Mouse (Mus musculus): ENCODE data around the gene Kcnn4.
"Not testable (repeated sequence)": the region's sequence is repeated elsewhere in the genome, so short reads cannot be mapped to it uniquely, and the experiment has no call there.

Gene Kcnn4

DNA sequence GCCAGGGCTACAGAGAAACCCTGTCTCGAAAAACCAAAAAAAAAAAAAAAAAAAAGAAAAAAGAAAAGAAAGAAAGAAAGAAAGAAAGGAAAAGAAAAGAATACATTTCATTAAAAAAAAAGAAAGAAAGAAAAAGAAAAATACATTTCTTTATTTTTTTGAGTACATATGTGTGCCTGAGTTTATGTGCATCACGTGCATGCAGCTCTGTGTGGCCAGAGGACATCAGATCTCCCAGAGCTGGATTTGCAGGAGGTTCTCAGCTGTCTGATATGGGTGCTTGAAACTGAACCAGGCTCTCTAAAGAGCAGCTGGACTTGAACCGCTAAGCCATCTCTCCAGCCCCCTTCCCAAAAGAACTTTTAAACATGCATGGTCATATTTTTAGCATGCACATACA, 24.0 kb downstream of the Kcnn4 start:
- no peak for DNase-seq

DNA sequence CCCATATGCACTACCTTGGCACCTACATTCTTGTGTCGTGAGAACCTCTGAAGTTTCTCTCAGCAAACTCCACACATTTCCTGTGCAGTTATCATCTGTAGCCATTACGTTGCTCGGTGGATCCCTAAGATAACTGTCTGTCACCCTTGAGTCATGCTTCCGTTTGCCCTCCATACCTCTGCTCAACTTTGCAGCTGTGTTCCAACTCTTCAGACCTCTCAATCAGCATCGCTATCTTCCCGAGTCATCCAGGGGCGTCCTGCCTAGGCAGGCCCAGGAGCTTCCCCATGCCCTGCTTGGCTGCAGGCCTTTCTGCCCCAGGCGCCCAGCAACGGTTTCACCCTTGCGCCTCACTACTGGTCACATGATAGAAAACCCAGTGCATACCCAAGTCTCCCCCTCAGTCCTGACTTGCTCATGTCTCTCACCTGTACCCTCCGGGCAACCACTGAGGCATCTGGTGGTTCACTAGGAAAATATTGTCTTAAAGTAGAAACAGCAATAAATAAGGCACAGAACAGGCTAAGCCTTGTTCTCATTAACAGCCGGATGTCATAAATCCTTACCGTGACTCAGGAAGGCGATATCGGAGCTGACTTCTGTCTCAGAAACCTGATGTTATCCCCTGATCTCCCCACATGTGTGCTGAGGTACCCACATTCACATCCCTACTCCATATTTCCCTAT, 24.6 kb downstream of the Kcnn4 start:
- DNase-seq: no peak

GRCm38 (mm10) chr7:24396832-24397231, 26.8 kb downstream of the Kcnn4 start:
- DNase-seq: no peak

- DNase-seq: no peak
Observed at GRCm38 (mm10) chr7:24398364-24398913, 28.4 kb downstream of the Kcnn4 start.

DNA sequence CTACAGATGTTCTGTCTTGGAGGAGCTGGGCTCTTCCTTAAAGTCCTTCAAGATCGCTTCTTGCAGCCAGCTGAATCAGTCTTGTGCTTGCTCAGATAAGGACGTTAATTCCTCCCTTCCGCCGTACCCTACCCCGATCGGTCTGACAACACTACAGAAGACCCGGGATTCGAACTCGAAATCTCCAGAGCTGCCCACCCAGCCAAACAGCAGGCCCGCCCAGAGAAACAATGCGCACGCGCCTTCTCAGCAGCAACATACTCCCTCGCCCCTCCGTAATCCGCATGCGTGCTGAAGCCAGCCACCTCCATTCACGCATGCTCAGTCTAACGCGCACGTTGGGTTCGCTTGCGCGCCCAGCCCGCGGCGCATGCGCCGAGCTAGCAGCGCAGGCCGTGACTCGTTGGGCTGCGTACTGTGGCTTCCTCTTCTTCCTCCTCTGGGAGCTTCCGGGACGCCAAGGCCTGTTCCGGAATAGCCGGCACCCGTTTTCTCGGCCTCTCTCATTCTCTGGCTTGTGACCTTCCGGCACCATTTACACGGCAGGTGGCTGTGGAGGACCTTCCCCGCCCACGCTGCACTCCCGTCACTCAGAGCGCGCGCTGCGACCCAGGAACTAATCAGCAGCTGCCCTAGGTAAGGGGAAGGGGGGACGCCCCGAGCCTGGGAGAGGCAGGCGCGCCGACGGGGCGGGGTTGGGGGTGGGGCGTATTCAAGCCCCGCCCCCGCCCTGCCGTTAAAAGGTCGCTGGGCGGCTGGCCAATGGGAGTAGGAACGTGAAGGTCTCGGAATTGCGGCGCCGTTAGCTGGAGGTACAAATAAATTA, 29.4 kb downstream of the Kcnn4 start, which contains the start of gene Smg9:
TSS of gene Smg9 (plus strand) at position 364 of the 826 bp plus-strand sequence.
- DNase-seq: peak; percentile 98

- no peak for DNase-seq
Observed at GRCm38 (mm10) chr7:24400082-24400452, 30.0 kb downstream of the Kcnn4 start.

- not testable (repeated sequence) for DNase-seq
Observed at GRCm38 (mm10) chr7:24400489-24400888, 30.4 kb downstream of the Kcnn4 start.

DNA sequence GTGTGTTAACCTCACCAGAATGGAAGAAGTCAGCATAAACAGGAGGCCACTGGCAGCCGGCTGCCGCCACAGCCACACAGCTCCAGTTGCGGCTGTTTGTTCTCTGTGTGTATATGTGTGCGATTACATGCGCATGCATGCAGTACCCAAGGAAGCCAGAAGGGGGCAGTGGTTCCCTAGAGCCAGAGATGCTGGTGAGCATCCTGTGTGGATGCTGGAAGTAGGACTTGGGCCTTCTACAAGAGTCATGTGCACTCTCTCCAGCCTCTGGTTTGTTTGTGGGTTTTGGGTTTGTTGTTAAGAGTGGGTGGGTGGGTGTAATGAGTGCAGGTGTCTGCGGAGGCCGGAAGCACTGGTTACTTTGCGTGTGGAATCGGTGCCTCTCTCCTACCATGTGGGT, 32.8 kb downstream of the Kcnn4 start:
- DNase-seq: no peak

DNA sequence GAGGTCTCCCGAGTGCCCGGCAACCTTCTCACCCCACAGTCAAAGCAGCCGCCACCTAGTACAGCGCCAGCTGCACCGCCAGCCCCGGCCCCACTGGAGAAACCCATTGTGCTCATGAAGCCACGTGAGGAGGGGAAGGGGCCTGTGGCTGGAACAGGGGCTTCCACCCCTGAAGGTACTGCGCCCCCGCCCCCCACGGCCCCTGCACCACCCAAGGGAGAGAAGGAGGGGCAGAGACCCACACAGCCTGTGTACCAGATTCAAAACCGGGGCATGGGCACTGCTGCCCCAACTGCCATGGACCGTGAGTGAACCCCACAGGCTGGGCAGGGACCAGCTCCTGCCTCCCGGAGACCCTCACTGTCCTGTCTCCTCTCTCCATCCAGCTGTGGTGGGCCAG, 35.6 kb downstream of the Kcnn4 start:
- no peak for DNase-seq

GRCm38 (mm10) chr7:24406528-24407344, 36.7 kb downstream of the Kcnn4 start:
- DNase-seq: peak; percentile 59

DNA sequence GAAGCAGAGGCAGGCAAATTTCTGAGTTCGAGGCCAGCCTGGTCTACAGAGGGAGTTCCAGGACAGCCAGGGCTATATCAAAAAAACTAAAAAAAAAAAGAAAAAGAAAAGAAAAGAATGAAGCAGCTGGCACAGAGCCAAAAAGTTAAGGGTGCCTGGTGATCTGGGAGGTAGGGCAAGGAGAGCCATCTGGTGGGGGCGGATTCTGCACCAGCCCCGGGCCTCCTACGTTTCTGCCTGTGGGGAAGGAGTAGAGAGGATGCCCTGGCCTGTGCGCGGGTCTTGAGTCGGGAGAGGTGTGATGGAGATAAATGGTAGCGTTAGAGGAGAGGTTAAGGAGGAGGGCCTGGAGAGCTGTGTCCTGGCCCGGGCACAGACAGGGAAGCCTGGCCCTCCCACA, 38.1 kb downstream of the Kcnn4 start:
- DNase-seq: no peak

GRCm38 (mm10) chr7:24410123-24410522, 40.1 kb downstream of the Kcnn4 start:
- DNase-seq: no peak

- no peak for DNase-seq
Observed at GRCm38 (mm10) chr7:24410831-24411230, 40.8 kb downstream of the Kcnn4 start.

GRCm38 (mm10) chr7:24413630-24414029, 43.6 kb downstream of the Kcnn4 start:
- no peak for DNase-seq

GRCm38 (mm10) chr7:24415261-24415660, 45.2 kb downstream of the Kcnn4 start:
- DNase-seq: no peak

- DNase-seq: no peak
Observed at GRCm38 (mm10) chr7:24419579-24419978, 49.5 kb downstream of the Kcnn4 start.

GRCm38 (mm10) chr7:24421648-24422047, 51.6 kb downstream of the Kcnn4 start:
- DNase-seq: no peak

GRCm38 (mm10) chr7:24422251-24422650, 52.2 kb downstream of the Kcnn4 start:
- no peak for DNase-seq

GRCm38 (mm10) chr7:24423107-24423763, 53.2 kb downstream of the Kcnn4 start:
- no peak for DNase-seq

DNA sequence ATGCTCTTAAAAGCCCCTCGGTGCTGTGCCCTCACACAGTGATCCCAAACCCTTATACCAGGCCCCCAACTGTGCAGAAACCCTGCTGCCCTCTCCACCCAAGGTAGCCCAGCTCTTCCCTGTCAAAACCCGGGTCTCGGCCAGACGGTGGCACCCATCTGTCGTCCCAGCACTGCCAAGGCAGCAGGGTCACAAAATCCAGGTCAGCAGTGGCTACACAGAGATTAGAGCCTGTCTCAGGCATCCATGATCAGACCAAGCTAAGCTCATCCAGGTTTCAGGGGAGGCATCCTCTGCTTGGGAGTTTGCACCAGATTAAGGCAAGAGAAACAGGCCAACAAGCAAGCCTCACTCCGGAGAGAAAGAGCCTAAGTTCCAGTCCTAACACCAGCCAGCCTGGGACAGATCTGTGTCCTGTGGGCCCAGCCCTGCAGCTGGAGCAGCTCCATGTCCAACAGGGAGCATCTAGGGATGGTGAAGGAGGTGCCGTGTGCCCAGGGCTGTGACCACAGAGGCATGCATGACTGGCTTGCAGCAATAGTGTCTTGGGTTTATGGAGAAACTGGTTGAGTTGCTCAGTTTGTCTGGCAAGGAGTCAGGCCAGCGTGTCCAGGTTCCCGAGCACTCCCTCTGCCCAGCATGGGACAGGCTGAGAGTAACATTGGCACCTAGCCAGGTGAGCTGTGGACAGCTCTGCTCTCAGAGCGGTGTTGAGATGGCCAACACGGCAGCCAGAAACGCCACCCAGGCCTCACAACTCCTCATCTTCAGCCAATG, 54.1 kb downstream of the Kcnn4 start:
- DNase-seq: no peak

- DNase-seq: no peak
Observed at GRCm38 (mm10) chr7:24425919-24426318, 55.9 kb downstream of the Kcnn4 start.

DNA sequence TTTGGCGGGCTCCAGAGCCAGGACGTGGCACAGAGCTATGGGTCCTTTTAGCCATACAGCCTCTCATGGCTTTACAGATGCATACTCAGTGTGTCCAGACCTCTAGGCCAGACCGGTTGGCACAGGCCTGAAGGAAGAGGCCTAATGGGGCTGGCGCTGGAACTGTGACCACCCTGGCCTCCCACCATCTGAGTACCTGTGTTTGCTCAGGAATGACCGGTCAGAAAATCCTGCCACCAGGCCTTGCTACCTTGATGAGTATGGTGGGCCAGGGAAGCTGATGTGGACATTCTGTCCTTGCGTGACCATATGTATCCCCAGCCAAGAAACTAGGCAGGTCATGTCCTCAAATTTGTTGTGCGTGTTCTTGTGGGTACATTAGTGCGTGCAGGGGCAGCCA, 57.1 kb downstream of the Kcnn4 start:
- no peak for DNase-seq

Measured in layer of hippocampus, adult 9-11 months (tissue).